Mouse (Mus musculus) lung, embryonic 16.5 days (tissue): Measurements from ENCODE around the gene Nasp. TPM values are rescaled to one million over a fixed set of nuclear protein-coding genes. Genes with fewer than 3 reads are reported as not detected.
A peak's percentile ranks its signal among the peaks of the same experiment; 100 is the strongest.

Source experiments
- ATAC-seq: fragments of 200-750 bp; cut with Nextera tagmentation; 2 replicates; pipeline ENCODE4 v1.8.0; 2017; ENCODE audit warnings: low read depth, mild to moderate bottlenecking, moderate library complexity
- H3K27ac ChIP-seq: fragments of 300-500 bp; sonication (generic); 2 replicates; pipeline ENCODE4 v1.5.1; 2014; ENCODE audit warnings: mild to moderate bottlenecking, control low read depth, low read length
- H3K27me3 ChIP-seq: fragments of 300-500 bp; sonication (generic); 2 replicates; pipeline ENCODE4 v1.6.1; 2014; ENCODE audit warnings: low read depth, low read length, mixed read lengths; ENCODE audit not compliant: control insufficient read depth, insufficient read depth
- H3K36me3 ChIP-seq: fragments of 300-500 bp; sonication (generic); 2 replicates; pipeline ENCODE4 v1.6.1; 2014; ENCODE audit warnings: low read length; ENCODE audit not compliant: control insufficient read depth, insufficient read depth
- H3K4me1 ChIP-seq: fragments of 300-500 bp; sonication (generic); replicated peaks from 2 replicates; pipeline ENCODE4 v1.6.1; 2014; ENCODE audit warnings: low read length, mixed read lengths; ENCODE audit not compliant: control insufficient read depth, insufficient read depth
- H3K4me2 ChIP-seq: fragments of 300-500 bp; sonication (generic); 2 replicates; pipeline ENCODE4 v1.6.1; 2014; ENCODE audit warnings: low read depth, low read length, control low read depth
- H3K4me3 ChIP-seq: fragments of 300-500 bp; sonication (generic); 2 replicates; pipeline ENCODE4 v1.5.1; 2014; ENCODE audit warnings: mild to moderate bottlenecking, low read length, control low read depth
- H3K9ac ChIP-seq: fragments of 300-500 bp; sonication (generic); 2 replicates; pipeline ENCODE4 v1.6.1; 2014; ENCODE audit warnings: low read length, control low read depth
- H3K9me3 ChIP-seq: fragments of 300-500 bp; sonication (generic); 2 replicates; pipeline ENCODE4 v1.6.1; 2016; ENCODE audit warnings: low read length; ENCODE audit not compliant: control insufficient read depth
- WGBS: fragments of 180-500 bp; shearing (Covaris S2); extraction: QIAGEN DNeasy Blood & Tissue Kit; methylation state at CpG from one replicate; pipeline ENCODE4 v1.1.7; 2014; 5-methylcytosine and 5-hydroxymethylcytosine counted together
- polyA plus RNA-seq: library from polyadenylated mRNA; unstranded; fragments of >200 nt; fragmentation: Nextera tagmentation; extraction: Ambion mirVana; gene quantifications from 2 replicates; pipeline ENCODE4 v1.2.1, GENCODE M21; 2015

Nasp gene
- polyA plus RNA-seq, 1 experiment from 2014 or later: 111 TPM

GRCm38 (mm10) chr4:116649411-116649810 lies 21.7 kb upstream of the Nasp start:
- Histone ChIP-seq H3K4me2 (peak overlapping the region; percentile 88), H3K27ac (no peak overlapping the region), H3K4me3 (no peak overlapping the region), H3K9me3 (no peaks in the 10 kb centered on the region), H3K4me1 (peaks cover 16% of the 10 kb centered on the region), H3K36me3 (peaks cover 11% of the 10 kb centered on the region), H3K27me3 (no peaks in the 10 kb centered on the region), H3K9ac (no peak overlapping the region)
- no peak for ATAC-seq
- 93% methylated on average over 2 of the region's 2 CpGs for WGBS

- Histone ChIP-seq H3K27ac (no peak overlapping the region), H3K4me2 (no peak overlapping the region), H3K4me1 (peaks cover 13% of the 10 kb centered on the region), H3K4me3 (no peak overlapping the region), H3K36me3 (peaks cover 39% of the 10 kb centered on the region), H3K9ac (no peak overlapping the region), H3K9me3 (no peaks in the 10 kb centered on the region), H3K27me3 (no peaks in the 10 kb centered on the region)
- 79% methylated on average over 7 of the region's 7 CpGs for WGBS
- no peak for ATAC-seq
Measured at GRCm38 (mm10) chr4:116645624-116646023, 17.9 kb upstream of the Nasp start.

GRCm38 (mm10) chr4:116644326-116644725 lies 16.6 kb upstream of the Nasp start:
- Histone ChIP-seq H3K27me3 (no peaks in the 10 kb centered on the region), H3K27ac (no peak overlapping the region), H3K36me3 (peaks cover 48% of the 10 kb centered on the region), H3K9me3 (no peaks in the 10 kb centered on the region), H3K4me3 (no peak overlapping the region), H3K4me1 (peaks cover 9% of the 10 kb centered on the region), H3K4me2 (no peak overlapping the region), H3K9ac (no peak overlapping the region)
- ATAC-seq: peak; percentile 34; the same call in 1 of the 2 replicates
- WGBS: 52% methylated on average over 6 of the region's 6 CpGs

GRCm38 (mm10) chr4:116642071-116642470 lies 14.3 kb upstream of the Nasp start:
- Histone ChIP-seq H3K9ac (no peak overlapping the region), H3K9me3 (no peaks in the 10 kb centered on the region), H3K4me1 (0 out of 2 replicates have a peak, but pooled peaks cover 3% of the 10 kb centered on the region), H3K27me3 (no peaks in the 10 kb centered on the region), H3K4me3 (no peak overlapping the region), H3K4me2 (no peak overlapping the region), H3K27ac (no peak overlapping the region), H3K36me3 (peaks cover 63% of the 10 kb centered on the region)
- WGBS: 96% methylated on average over 1 of the region's 1 CpGs
- ATAC-seq: no peak

GRCm38 (mm10) chr4:116638821-116639220 lies 11.1 kb upstream of the Nasp start:
- peaks cover 70% of the 10 kb centered on the region for H3K36me3 ChIP-seq
- H3K9ac ChIP-seq: no peak overlapping the region
- ATAC-seq: no peak
- 89% methylated on average over 6 of the region's 6 CpGs for WGBS
- no peak overlapping the region for H3K4me3 ChIP-seq
- H3K9me3 ChIP-seq: no peaks in the 10 kb centered on the region
- H3K4me2 ChIP-seq: no peak overlapping the region
- no peaks in the 10 kb centered on the region for H3K4me1 ChIP-seq
- no peaks in the 10 kb centered on the region for H3K27me3 ChIP-seq
- no peak overlapping the region for H3K27ac ChIP-seq

GRCm38 (mm10) chr4:116635197-116635596 lies 7.5 kb upstream of the Nasp start:
- 94% methylated on average over 1 of the region's 1 CpGs for WGBS
- no peak for ATAC-seq
- Histone ChIP-seq H3K4me3 (no peak overlapping the region), H3K27ac (no peak overlapping the region), H3K36me3 (peaks cover 43% of the 10 kb centered on the region), H3K27me3 (no peaks in the 10 kb centered on the region), H3K9ac (no peak overlapping the region), H3K4me1 (no peaks in the 10 kb centered on the region), H3K9me3 (no peaks in the 10 kb centered on the region), H3K4me2 (no peak overlapping the region)

- peak overlapping the region; percentile 95 for H3K9ac ChIP-seq
- H3K4me1 ChIP-seq: peaks cover 16% of the 10 kb centered on the region
- peak; percentile 93 for ATAC-seq
- H3K4me2 ChIP-seq: peak overlapping the region; percentile 93
- no peaks in the 10 kb centered on the region for H3K27me3 ChIP-seq
- 0 out of 2 replicates have a peak, but pooled peaks cover 2% of the 10 kb centered on the region for H3K36me3 ChIP-seq
- under 1% methylated on average over 13 of the region's 13 CpGs for WGBS
- H3K4me3 ChIP-seq: peak overlapping the region; percentile 100
- H3K27ac ChIP-seq: peak overlapping the region; percentile 97
- no peaks in the 10 kb centered on the region for H3K9me3 ChIP-seq
Measured at GRCm38 (mm10) chr4:116627359-116627716, 403 bp downstream of the Nasp start.

GRCm38 (mm10) chr4:116626658-116627358 lies 933 bp downstream of the Nasp start:
- peak overlapping the region; percentile 95 for H3K9ac ChIP-seq
- peak overlapping the region; percentile 97 for H3K27ac ChIP-seq
- H3K4me1 ChIP-seq: peaks cover 16% of the 10 kb centered on the region
- WGBS: under 1% methylated on average over 41 of the region's 53 CpGs
- H3K27me3 ChIP-seq: no peaks in the 10 kb centered on the region
- H3K4me3 ChIP-seq: peak overlapping the region; percentile 100
- no peaks in the 10 kb centered on the region for H3K9me3 ChIP-seq
- H3K4me2 ChIP-seq: peak overlapping the region; percentile 93
- peaks cover under 1% of the 10 kb centered on the region; the same call in 1 of the 2 replicates for H3K36me3 ChIP-seq
- ATAC-seq: peak; percentile 81

- H3K4me2 ChIP-seq: no peak overlapping the region
- no peak for ATAC-seq
- WGBS: 94% methylated on average over 4 of the region's 4 CpGs
Measured at GRCm38 (mm10) chr4:116624831-116625230, 2.9 kb downstream of the Nasp start.

More at GRCm38 (mm10) chr4:116624831-116625230, 2.9 kb downstream of the Nasp start:
- Histone ChIP-seq H3K9ac (no peak overlapping the region), H3K36me3 (peaks cover 6% of the 10 kb centered on the region; the same call in 1 of the 2 replicates), H3K4me3 (no peak overlapping the region), H3K9me3 (no peaks in the 10 kb centered on the region), H3K27ac (no peak overlapping the region), H3K4me1 (peaks cover 16% of the 10 kb centered on the region), H3K27me3 (no peaks in the 10 kb centered on the region)
